Mouse (Mus musculus) limb, embryonic 10.5 days (tissue): ENCODE results near the gene Rundc3a. TPM values are rescaled to one million over a fixed set of nuclear protein-coding genes. Genes with fewer than 3 reads are reported as not detected.

Experiments
- DNase-seq: peaks from one replicate; pipeline ENCODE4 v3.0.0-alpha.2; 2017; ENCODE audit warnings: low spot score
- H3K27ac ChIP-seq: fragments of 300-500 bp; sonication (generic); 2 replicates; pipeline ENCODE4 v1.5.1; 2016; ENCODE audit warnings: mild to moderate bottlenecking
- H3K27me3 ChIP-seq: fragments of 300-500 bp; sonication (generic); 2 replicates; pipeline ENCODE4 v1.6.1; 2016; ENCODE audit warnings: low read depth, mild to moderate bottlenecking; ENCODE audit not compliant: poor library complexity, severe bottlenecking
- H3K36me3 ChIP-seq: fragments of 300-500 bp; sonication (generic); 2 replicates; pipeline ENCODE4 v1.6.1; 2016; ENCODE audit warnings: mild to moderate bottlenecking, moderate library complexity
- H3K4me1 ChIP-seq: fragments of 300-500 bp; sonication (generic); 2 replicates; pipeline ENCODE4 v1.6.1; 2016
- H3K4me3 ChIP-seq: fragments of 300-500 bp; sonication (generic); 2 replicates; pipeline ENCODE4 v1.5.1; 2016; ENCODE audit warnings: mild to moderate bottlenecking, moderate library complexity
- H3K9me3 ChIP-seq: fragments of 300-500 bp; sonication (generic); replicated peaks from 2 replicates; pipeline ENCODE4 v1.6.1; 2016; ENCODE audit warnings: mild to moderate bottlenecking
- WGBS: fragments of 180-500 bp; shearing (Covaris S2); methylation state at CpG from one replicate; pipeline ENCODE4 v1.1.7; 2016; 5-methylcytosine and 5-hydroxymethylcytosine counted together
- polyA plus RNA-seq: library from polyadenylated mRNA; unstranded; fragments of >200 nt; fragmentation: Nextera tagmentation; extraction: Ambion mirVana; gene quantifications from 2 replicates; pipeline ENCODE4 v1.2.1, GENCODE M21; 2016

The Rundc3a gene
- polyA plus RNA-seq, 1 experiment from 2014 or later, result 1.3 TPM

GRCm38 (mm10) chr11:102436471-102436790 lies 43.2 kb downstream of the Rundc3a start:
- H3K4me1 ChIP-seq, result peaks cover 42% of the 10 kb centered on the region
- no peak overlapping the region for H3K4me3 ChIP-seq
- H3K36me3 ChIP-seq, result peaks cover 85% of the 10 kb centered on the region
- H3K27me3 ChIP-seq, result peaks cover 26% of the 10 kb centered on the region
- DNase-seq, result no peak
- no peak overlapping the region for H3K27ac ChIP-seq
- H3K9me3 ChIP-seq, result no peaks in the 10 kb centered on the region
- 90% methylated on average over 10 of the region's 10 CpGs for WGBS

- H3K36me3 ChIP-seq, result peaks cover 95% of the 10 kb centered on the region
- H3K27ac ChIP-seq, result peak overlapping the region; percentile 27
- peaks cover 26% of the 10 kb centered on the region for H3K27me3 ChIP-seq
- H3K4me3 ChIP-seq, result peak overlapping the region; percentile 47
- no peaks in the 10 kb centered on the region for H3K9me3 ChIP-seq
- peak; percentile 82 for DNase-seq
- H3K4me1 ChIP-seq, result peaks cover 35% of the 10 kb centered on the region
- 2% methylated on average over 87 of the region's 87 CpGs for WGBS
These were observed 44.2 kb downstream of the Rundc3a start for GRCm38 (mm10) chr11:102437120-102438061.

DNA sequence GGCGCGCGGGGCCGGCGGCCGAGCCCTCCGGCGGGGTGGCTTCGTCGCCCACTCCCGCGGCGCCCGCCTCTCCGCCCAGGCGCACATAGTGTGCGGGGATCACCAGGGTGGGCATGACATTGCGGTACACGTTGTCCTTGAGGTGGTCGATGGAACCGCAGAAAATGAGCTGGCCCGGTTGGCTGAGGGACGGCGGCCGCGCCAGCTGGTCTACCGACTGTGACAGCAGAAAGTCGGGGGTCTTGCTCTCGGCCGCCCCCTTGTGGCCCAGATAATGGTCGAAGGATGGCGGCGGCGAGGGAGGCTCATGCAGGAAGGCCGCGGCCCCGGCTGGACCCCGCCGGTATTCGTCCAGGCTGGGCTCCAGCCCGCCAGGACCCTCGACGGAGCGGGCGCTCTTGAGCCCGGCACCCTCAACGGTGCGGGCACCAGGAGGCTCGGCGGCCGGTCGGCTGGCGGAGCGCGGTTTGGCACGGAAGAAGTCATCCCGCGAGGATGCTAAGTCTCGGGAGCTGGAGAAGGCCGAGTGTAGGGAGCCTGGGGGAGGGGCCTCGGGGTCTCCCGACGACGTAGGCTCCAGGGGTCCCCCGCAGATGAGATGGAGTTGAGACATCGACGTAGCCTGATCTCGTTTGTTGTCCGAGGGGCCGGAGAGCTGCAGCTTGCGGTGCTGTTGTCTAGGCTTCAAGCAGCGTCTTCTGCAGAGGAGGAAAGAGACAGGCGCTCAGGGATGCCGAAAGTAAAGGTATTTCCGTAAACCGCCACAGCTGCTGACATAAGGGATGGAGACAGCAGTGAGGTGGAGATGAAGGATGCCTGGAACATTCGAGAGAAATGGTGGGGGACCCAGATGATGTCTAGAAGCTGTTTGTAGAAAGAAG lies 45.2 kb downstream of the Rundc3a start:
- WGBS, result 6% methylated on average over 77 of the region's 77 CpGs
- H3K27ac ChIP-seq, result peak overlapping the region; percentile 67

GRCm38 (mm10) chr11:102439093-102440082 lies 46.2 kb downstream of the Rundc3a start:
- H3K27ac ChIP-seq, result no peak overlapping the region
- H3K36me3 ChIP-seq, result peaks cover 98% of the 10 kb centered on the region
- WGBS, result 75% methylated on average over 14 of the region's 14 CpGs
- H3K4me3 ChIP-seq, result no peak overlapping the region
- H3K27me3 ChIP-seq, result peaks cover 31% of the 10 kb centered on the region
- peaks cover 33% of the 10 kb centered on the region for H3K4me1 ChIP-seq
- no peak for DNase-seq
- no peaks in the 10 kb centered on the region for H3K9me3 ChIP-seq

More for the DNA sequence above, 45.2 kb downstream of the Rundc3a start:
- peak overlapping the region; percentile 47 for H3K4me3 ChIP-seq
- peaks cover 26% of the 10 kb centered on the region for H3K27me3 ChIP-seq
- peak; percentile 97 for DNase-seq
- no peaks in the 10 kb centered on the region for H3K9me3 ChIP-seq
- peaks cover 29% of the 10 kb centered on the region for H3K4me1 ChIP-seq
- H3K36me3 ChIP-seq, result peaks cover 99% of the 10 kb centered on the region

GRCm38 (mm10) chr11:102440255-102440654 lies 47.1 kb downstream of the Rundc3a start:
- H3K27me3 ChIP-seq, result peaks cover 37% of the 10 kb centered on the region
- 91% methylated on average over 8 of the region's 8 CpGs for WGBS
- no peak for DNase-seq
- H3K36me3 ChIP-seq, result peaks cover 89% of the 10 kb centered on the region
- no peaks in the 10 kb centered on the region for H3K9me3 ChIP-seq
- peaks cover 39% of the 10 kb centered on the region for H3K4me1 ChIP-seq
- H3K27ac ChIP-seq, result no peak overlapping the region
- no peak overlapping the region for H3K4me3 ChIP-seq

GRCm38 (mm10) chr11:102441434-102441833 lies 48.2 kb downstream of the Rundc3a start:
- Histone ChIP-seq H3K4me1 (peaks cover 51% of the 10 kb centered on the region), H3K9me3 (no peaks in the 10 kb centered on the region), H3K27ac (no peak overlapping the region), H3K27me3 (peaks cover 40% of the 10 kb centered on the region), H3K4me3 (no peak overlapping the region), H3K36me3 (peaks cover 77% of the 10 kb centered on the region)
- DNase-seq, result no peak
- 77% methylated on average over 3 of the region's 3 CpGs for WGBS

DNA sequence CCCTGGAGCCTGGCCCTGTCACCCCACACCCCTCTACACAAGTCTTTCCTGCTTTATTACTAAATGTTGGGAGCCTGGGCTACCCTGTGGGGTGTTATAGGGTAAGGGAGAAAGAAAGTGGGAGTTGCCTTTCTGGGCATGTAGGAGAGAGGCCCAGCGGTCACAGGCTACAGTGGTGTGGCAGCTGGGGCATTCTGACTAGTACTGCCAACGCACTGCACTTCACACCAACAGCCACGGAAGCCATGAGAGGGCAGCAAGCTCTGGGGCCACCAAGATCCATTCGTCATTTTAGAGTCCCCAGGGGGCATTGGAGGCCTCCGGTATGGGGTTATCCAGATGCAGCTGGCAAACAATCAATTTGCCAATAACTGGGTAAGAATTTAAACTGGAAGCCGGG lies 48.9 kb downstream of the Rundc3a start:
- H3K9me3 ChIP-seq, result no peaks in the 10 kb centered on the region
- DNase-seq, result no peak
- H3K4me3 ChIP-seq, result no peak overlapping the region
- 90% methylated on average over 6 of the region's 6 CpGs for WGBS
- peaks cover 71% of the 10 kb centered on the region for H3K36me3 ChIP-seq
- peaks cover 54% of the 10 kb centered on the region for H3K4me1 ChIP-seq
- no peak overlapping the region for H3K27ac ChIP-seq
- H3K27me3 ChIP-seq, result peaks cover 40% of the 10 kb centered on the region

- 48% methylated on average over 12 of the region's 12 CpGs for WGBS
- Histone ChIP-seq H3K27ac (no peak overlapping the region), H3K4me3 (no peak overlapping the region), H3K36me3 (peaks cover 55% of the 10 kb centered on the region), H3K4me1 (peaks cover 53% of the 10 kb centered on the region), H3K27me3 (peaks cover 39% of the 10 kb centered on the region), H3K9me3 (no peaks in the 10 kb centered on the region)
- no peak for DNase-seq
These were observed 50.5 kb downstream of the Rundc3a start for GRCm38 (mm10) chr11:102443740-102444139.

DNA sequence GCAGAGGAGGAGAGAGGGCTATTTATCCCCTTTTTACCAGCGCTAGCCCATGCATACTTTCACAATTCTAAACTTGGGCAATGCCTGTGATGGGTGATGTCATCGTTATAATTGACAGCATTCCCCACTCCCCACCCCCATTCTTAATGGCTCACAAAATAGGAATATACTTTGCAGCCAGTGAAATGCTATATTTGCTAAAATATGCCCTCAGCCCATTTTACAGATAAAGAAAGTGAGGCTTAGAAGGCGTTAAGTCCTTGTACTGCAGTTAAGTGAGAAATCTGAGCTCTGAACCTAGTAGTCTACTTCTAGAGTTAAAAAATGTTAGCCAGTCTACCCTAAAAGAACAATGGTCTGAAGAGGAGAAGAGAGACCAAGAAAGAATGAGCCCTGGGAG lies 51.1 kb downstream of the Rundc3a start:
- no peak for DNase-seq
- Histone ChIP-seq H3K4me1 (peaks cover 49% of the 10 kb centered on the region), H3K9me3 (no peaks in the 10 kb centered on the region), H3K36me3 (peaks cover 49% of the 10 kb centered on the region), H3K4me3 (no peak overlapping the region), H3K27ac (no peak overlapping the region), H3K27me3 (peaks cover 39% of the 10 kb centered on the region)
- WGBS, result 76% methylated on average over 3 of the region's 3 CpGs

DNA sequence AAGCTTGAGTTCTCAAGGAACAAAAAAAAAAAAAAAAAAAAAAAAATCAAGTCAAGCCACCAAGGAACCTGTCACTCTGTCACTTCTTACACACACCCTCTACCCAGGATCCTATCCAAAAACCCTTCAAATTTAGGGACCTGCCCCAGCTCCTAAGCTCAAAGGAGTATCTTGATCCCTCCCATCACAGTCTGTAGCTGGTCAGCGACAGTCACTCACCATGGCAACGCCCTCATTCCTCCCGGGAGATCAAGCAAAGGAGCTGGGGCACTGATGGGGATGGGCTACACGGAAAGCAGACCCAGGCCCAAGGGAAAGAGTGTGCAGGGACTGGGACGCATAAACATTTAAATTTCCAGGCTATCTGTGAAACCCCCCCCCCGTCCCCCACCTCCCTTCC lies 51.6 kb downstream of the Rundc3a start:
- H3K27me3 ChIP-seq, result peaks cover 39% of the 10 kb centered on the region
- H3K4me1 ChIP-seq, result peaks cover 45% of the 10 kb centered on the region
- 9% methylated on average over 6 of the region's 6 CpGs for WGBS
- peak overlapping the region; percentile 92; the same call in 1 of the 2 replicates for H3K4me3 ChIP-seq
- H3K9me3 ChIP-seq, result no peaks in the 10 kb centered on the region
- no peak overlapping the region for H3K27ac ChIP-seq
- H3K36me3 ChIP-seq, result peaks cover 44% of the 10 kb centered on the region
- DNase-seq, result no peak

DNA sequence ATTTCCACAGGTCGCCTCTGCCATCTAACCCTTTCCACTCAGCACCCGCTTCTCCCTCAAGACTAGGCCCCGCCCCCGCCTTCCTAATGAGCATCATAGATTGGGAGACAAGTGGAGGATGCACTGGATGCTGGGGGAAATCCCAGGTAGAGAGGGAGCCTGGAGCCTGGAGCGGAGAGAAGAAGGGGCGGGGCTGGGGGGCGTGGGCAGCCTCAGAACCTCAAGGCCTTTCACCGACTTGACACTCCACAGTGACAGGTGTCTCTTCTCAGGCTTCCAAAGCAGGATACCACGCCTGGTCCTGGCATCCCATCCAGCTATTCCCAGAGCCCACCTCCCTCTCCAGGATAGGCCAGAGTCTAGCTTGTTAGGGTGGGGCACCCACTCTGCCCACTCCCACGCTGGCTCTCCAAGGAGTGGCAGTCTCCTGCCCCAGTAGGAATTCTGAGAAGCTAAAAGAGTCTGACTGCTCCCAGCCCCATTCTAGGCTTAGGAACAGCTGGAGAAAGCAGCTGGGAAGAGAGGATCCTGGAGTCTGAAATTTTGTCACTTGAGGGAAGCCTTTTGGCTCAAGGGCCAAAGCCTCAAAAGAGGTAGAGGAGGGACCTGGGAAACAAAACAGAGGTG lies 52.2 kb downstream of the Rundc3a start:
- Histone ChIP-seq H3K36me3 (peaks cover 39% of the 10 kb centered on the region), H3K27me3 (peaks cover 40% of the 10 kb centered on the region), H3K27ac (peak overlapping the region; percentile 97; the same call in 1 of the 2 replicates), H3K4me1 (peaks cover 45% of the 10 kb centered on the region), H3K9me3 (no peaks in the 10 kb centered on the region), H3K4me3 (peak overlapping the region; percentile 92)
- WGBS, result 15% methylated on average over 10 of the region's 10 CpGs
- no peak for DNase-seq
